Mouse (Mus musculus): Measurements from ENCODE around the gene Whamm. TPM values are rescaled to one million over a fixed set of nuclear protein-coding genes. Genes with fewer than 3 reads are reported as not detected.

Gene Whamm
- 1 to 10 TPM; 7.5 to 9.0 TPM for total RNA-seq (2021)
- long read RNA-seq, experiment 1, transcript Whamm-201 (10 exons, 3,069 nt) = major isoform, 5 of 11 reads
- long read RNA-seq, experiment 1, partial matches to known transcripts = 0 of 11 reads
- long read RNA-seq, experiment 1, other reads (novel, unspliced or antisense) = 6 of 11 reads
- long read RNA-seq, experiment 2, transcript Whamm-201 (10 exons, 3,069 nt) = major isoform, 9 of 21 reads
- long read RNA-seq, experiment 2, partial matches to known transcripts = 0 of 21 reads
- long read RNA-seq, experiment 2, other reads (novel, unspliced or antisense) = 12 of 21 reads

DNA sequence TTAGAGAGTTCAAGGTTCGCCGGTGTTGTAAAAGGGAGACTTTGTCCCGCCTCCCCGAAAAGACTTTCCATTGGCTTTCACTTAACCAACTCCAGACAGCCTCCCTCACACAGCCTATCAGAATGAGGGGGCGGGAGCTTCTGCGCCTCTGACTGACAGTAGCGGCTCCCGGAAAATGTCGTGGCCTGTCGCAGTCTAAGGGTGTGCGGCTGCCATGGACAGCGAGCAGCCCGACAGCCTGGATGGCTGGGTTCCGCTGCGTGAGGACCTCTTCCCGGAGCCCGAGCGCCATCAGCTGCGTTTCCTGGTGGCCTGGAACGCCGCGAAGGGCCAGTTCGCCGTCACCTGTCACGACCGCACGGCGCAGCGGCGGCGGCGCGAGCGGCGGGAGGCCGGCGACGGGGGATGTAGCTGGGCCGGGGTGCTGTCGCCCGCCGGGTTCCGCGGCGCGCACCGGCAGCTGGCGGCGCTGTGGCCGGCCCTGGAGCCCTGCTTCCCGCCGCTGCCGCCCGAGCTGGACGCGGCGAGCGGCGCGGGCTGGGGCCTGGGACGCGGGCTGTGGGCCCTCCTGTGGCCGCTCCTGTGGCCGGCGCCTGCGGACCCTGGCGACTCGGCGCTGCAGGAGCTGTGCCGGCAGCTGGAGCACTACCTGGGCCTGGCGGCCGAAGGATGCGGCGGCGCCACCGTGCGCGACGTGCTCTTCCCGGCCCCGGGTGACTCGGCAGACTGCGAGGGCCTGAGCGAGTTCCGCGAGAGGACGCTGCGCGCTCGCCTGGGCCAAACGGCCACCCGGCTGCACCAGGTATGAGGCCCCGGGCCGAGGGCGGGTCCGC, at the start of gene Whamm:
Whamm (plus strand) TSS at position 159 of the 833 bp plus-strand sequence.
- peak; percentile 69 to 88 for DNase-seq (ENCODE audit: low spot score in 2 of 2)

DNA sequence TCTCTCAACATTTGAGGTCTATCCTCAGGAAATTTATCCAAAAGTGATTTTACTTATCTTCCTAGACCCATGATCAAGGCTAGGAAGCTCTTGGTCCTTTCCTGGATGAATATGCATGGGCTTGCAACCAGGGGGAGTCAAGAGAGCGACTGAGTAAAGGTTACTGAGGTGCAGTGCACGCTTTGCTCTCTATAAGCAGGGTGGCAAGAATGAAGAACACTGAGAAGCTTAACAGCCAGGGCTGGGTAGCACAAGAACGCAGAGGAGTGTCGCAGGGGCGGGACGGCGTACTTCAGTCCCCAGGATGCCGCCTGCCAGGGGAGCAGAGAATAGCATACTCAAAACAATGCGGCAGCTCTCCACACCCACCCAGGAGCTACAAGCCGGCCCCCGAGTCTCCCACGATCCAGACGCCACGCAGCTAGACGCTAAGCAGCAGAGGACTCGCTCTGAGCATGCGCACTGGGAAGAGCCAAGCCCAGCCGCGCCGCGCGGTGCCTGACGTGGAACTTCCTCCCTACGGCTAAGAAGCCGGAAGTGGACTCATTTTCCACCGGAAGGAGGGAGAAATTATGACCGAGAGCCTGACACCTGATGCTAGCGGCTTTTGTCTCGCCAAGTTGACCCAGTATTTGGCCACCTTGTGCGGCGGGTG, 47.9 kb upstream of the Whamm start:
- peak; percentile 73 to 89 for DNase-seq (ENCODE audit: low spot score in 2 of 2)

DNA sequence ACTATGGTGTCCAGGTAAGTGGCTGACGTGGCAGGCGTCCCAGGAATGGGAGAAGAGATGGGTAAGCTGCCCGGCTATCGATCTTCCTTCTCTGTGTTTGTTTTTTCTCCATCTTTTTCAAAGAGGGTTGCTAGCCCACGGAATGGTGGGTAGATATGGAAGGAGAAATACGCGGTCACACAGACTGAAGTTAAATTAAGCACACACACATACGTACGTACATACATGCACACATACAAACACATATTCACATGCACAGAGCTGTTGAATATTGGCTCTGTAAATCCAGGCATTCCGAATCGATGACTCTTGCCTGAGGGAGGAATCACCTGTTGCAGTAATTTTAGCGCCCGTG, 47.4 kb upstream of the Whamm start:
- DNase-seq (ENCODE audit: low spot score in 2 of 2) = no peak

DNA sequence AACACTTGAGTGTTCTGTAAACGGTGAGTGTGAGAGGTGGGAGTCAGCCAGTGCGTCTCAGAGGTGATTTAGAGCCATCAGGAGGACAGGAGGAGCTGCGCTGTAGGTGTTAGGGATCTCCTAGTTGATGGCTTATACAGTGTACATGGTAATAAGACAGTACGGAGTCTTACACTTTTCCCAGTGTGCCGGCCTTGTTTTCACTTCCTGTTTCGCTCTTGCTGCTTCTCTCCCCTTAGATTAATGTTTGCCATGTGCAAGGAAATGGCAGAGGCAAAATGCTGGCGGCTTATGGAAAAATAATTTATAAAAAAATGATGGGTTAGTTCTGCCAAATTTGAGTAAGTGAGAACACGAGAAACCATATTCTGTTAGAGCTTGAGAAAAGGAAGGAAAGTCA, 42.1 kb upstream of the Whamm start:
- no peak for DNase-seq (ENCODE audit: low spot score in 2 of 2)

DNA sequence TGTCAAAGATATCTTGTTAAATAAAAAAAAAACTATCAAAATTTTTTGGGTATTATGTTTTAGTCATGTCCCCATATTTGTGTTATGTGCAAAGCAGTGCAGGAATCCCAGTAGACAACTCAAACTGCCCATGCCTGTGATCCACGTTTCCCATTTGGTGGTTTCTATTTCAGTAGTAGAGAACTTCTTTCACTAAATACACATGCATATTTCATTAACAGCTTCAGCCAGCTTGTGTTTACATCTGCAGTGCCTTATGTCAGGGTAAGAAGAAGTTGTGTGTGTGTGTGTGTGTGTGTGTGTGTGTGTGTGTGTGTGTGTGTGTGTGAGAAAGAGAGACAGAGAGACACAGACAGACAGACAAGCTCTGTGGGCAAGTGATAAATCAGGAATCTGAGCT, 39.6 kb upstream of the Whamm start:
- DNase-seq (ENCODE audit: low spot score in 2 of 2) = no peak

DNA sequence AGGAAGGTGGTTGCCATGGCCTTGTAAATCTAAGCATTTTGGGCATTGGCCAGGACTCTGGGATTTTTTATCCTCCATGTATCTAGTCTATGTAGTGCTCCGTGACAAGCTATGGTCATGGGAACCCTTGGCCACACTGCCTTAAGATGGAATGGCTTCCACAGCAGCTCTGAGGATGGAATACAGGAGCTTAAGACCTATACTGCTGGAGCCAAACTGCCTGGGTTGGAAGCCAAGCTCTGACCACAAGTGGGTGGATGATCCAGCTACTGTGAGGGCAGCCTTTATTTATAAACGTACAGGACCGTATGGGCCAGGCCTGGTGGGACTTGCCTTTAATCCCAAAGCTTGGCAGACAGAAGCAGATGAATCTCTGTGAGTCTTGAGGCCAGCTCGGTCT, 34.6 kb upstream of the Whamm start:
- no peak for DNase-seq (ENCODE audit: low spot score in 2 of 2)

DNA sequence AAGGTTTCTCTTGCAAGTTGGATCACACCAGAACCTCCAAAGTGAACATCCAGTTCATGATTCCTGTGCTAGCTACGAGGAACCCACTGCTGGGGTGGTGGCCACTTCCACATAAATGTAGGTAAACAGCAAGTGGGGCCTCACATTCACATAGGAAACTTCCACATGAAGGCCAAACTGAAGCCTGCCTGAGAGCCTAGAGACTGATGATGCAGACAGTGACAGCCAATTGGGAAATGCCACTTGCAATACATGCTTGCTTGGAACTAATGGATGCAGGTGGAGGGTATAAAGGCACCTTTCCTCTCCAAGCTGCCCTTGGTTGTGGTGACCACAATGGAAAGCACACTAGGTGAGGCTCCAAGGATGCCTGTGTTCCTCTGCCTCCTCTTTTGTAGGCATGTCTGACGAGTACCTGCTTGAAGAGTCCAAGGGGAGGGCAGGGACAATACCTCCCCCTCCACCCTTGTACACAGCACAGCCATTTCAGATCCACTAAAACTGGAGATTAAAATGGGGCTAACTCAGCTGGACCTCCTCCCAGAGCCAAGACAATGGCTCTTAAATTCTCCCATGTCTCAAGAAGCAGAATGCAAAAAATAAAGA, 32.9 kb upstream of the Whamm start:
- DNase-seq (ENCODE audit: low spot score in 2 of 2) = no peak

DNA sequence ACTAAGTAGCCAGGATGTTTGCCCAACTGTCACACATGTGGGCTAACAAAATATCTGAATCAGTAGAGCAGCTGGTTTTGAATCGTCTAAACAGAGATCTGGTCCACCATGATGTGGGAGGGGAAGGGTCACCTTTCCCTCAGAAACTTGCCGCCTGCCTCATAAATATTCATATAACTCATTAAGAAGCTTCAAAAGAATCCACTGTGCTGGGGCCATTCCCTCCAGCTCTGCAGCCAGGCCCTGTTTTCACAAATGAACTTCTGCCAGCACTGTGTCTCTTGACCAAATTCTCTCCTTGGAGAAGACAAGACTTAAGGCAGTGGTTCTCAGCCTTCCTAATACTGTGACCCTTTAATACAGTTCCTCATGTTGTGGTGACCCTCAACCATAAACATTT, 31.5 kb upstream of the Whamm start:
- DNase-seq (ENCODE audit: low spot score in 2 of 2) = no peak

DNA sequence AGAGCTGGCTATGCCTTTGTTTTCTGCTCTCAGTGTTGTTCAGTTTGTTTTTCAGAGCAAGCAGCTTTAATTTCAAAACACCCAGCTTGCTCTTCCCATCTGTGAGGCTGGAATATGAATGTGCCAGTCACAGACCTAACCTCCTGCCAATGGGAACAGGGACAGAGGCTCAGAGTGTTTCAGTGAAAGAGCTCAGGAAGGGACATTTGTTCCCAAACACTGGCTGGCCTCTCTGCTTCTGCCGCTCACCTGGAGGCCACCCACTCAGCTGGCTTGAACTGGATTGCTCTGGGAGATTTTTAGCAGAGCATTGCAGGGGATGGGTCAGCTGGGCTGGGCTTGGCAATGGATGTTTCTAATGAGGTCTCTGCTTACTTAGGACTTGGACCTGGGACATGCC, 30.1 kb upstream of the Whamm start:
- DNase-seq (ENCODE audit: low spot score in 2 of 2) = no peak

DNA sequence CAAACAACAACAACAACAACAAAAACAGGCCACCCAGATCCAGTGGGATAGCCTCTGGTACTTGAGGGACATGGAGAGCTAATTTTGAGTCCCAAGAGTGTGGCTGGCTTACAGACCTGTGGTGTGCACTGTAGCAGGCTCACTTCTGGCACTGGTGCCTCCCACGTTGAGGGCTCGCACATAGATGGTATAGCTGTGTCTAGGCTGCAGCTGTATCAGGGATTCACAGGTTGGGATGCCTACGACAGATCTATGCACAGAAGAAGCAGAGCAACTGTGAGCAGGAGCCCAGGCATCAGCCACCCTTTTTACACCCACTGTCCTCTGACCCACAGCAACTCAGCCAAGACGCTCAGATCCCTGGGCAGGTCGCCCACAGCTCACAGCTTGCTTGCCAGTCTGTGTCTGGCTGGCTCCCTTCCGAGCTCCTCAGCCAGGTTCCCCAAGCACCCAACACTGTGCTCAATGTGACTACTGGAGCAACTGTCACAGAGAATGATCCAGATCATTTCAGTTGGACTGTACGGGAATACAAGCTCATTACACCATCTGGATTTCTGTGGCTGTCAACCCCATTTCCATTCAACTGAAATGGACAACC, 29.0 kb upstream of the Whamm start:
- peak; percentile 32 to 60 for DNase-seq (ENCODE audit: low spot score in 2 of 2)

DNA sequence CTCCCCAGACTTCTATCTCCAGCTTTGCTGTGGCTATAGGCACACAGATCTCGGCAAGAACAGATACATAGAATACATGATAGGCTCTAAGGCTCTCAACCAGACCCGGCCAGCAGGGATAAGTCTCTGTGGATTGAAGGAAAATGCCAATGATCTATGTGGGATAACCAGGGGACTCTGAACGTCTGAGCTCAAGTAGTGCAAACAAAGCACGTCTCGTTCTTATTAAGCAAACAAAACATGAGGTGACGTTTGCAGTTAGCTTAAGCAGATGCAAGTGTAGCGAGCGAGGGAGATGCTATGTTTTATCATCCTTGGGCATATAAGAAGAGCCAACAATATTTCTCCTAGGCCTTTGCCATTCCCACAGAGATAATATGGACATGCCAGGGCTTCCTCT, 28.1 kb upstream of the Whamm start:
- no peak for DNase-seq (ENCODE audit: low spot score in 2 of 2)

DNA sequence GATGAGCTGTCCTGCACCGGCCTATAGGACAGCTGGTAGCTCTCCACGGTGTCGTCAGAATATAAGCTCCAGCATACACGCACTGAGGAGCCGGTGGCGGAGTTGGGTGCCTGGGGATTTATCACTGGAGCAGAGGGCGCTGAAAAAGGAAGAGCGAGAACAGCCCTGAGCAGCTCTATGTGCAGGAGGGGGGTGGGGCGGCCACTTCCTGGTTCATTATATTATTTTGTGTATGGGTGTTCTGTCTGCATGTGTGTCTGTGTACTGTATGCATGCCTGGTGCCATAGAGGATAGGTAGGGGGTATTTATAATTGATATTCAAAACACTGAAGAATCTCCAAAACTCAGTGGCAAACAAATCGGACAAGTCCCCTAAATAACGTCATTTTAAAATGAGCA, 22.2 kb upstream of the Whamm start:
- DNase-seq (ENCODE audit: low spot score in 2 of 2) = no peak

DNA sequence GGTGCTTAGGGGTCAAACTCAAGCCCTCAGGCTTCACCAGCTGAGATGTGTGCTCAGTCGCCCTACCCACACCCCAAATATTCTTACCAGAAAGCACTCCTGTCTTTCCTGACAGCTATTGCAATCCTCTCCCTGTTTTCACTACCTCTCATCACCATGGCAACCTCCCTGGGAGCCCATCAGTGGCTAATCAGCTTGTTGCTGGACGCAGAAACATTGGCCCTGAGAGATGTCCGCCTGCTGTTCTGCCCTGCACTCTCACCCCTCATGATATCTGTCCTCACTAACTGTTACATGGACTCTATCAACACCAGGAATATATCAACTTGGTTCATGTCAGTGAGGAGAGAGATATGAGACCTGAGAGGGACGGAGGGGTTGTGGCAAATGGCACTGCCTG, 17.5 kb upstream of the Whamm start:
- DNase-seq (ENCODE audit: low spot score in 2 of 2) = no peak

DNA sequence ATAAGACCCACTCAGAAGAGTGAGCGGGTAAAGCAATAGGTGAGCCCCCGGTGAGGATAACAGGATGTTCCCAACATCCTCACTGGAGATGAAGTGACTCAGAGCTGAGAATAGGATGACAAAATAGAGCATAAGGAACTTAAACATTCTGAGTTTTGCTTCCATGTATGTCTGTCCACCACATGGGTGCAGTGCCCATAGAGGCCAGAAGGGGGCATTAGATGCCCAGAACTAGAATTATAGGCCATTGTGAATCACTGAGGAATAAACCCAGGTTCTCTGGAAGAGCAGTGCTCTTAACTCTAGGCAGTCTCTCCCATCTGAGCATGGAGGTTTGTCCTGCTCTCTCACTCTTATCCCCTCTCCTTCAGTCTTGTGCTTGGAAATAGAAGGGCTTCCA, 16.7 kb upstream of the Whamm start:
- DNase-seq (ENCODE audit: low spot score in 2 of 2) = no peak

DNA sequence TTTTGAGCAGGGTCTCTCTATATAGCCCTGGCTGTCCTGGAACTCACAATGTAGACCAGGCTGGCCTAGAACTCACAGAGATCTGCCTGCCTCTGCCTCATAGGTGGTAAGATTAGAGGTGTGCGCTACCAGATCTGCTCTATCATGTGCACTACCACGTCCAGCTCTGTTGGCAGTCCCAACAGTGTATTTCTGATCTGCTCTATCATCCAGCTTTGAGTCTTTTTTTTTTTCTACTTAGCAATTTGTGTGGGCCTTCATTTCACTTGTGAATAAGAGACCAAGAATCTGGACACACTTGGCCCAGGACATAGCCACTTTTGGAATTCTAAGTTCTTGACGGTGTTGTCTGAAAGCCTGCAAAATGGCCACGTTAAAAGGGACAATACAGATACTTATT, 14.2 kb upstream of the Whamm start:
- DNase-seq (ENCODE audit: low spot score in 2 of 2) = no peak

DNA sequence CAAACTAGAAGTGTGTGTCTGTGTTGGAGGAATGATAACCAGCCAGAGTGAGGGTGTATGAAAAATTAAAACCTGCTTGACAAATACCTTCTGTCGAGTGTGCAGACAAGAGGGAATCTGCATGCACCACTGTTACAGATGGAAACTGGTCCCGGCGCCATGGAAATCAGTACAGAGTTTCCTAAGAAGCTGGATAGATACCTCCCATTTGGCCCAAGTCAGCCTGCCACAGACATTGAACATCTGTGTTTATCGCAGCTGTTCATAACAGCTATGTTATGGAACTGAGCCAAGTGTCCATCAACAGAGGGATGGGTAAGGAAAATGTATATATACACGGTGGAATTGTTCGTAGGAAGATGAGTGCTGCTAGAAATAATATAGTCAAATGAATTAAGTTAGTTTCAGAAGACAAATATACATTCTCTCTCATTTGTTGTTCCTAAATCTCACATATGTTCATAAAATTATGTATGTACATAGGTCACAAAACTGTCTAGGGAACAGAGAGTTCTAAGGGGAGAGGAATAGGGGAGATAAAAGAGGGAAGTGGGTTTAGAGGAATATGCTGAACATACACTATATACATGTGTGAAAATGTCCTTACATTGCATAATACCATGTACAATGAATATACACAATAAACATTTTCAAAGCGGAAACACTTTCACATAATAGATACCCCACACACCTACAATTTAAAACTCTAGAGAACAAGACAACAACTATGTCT, 13.6 kb upstream of the Whamm start:
- DNase-seq (ENCODE audit: low spot score in 2 of 2) = no peak

DNA sequence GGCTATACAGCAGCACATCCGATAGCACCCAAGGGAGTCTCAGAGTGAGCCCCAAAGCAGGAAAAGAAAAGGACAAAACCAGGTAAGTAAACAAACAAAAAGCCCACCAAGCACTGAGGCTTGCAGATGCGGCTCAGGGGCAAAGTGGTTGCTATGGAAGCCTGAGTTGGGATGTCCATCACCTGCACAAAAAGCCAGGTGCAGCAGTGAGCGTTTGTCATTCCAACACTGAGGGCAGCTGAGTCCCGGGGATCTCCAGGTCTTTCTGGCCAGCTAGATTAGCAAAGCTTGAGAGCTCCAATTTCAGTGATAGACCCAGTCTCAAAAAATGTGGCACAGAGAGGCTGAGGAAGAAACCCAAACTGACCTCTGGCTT, 13.1 kb upstream of the Whamm start:
- DNase-seq (ENCODE audit: low spot score in 2 of 2) = no peak

DNA sequence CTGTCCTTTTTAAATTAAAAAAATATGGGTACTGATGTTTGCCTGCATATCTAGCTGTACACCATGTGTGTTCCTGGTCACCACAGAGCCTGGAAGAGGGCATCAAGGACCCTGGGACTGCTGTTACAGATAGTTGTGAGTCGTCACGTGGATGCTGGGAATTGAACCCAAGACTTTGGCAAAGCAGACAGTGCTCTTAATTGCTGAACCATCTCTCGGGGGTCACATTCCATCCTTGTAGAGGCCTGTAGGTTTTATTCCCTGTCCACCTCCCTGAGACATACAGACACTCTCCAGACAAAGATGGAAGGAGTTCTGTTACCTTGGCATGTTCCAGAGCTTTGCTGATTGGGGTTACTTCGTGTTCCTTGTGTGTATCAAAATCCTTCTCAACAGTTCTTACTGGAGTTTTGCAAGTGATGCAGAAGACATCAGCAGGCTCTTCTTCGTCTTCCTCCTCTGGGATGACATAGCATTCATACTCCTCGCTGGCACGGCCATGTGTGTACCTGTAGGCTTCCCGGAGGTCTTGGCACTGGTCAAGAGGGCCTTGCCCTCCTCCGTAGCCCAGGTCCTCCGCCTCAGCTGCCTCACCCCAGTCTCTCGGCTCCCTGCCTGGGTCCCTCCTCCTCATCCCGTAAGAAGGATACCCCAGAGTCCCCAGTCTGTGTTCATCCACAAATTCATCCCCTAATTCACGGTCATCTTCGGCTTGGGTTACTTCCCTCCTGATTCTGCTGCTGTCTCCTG, 11.7 kb upstream of the Whamm start:
- no peak for DNase-seq (ENCODE audit: low spot score in 2 of 2)

DNA sequence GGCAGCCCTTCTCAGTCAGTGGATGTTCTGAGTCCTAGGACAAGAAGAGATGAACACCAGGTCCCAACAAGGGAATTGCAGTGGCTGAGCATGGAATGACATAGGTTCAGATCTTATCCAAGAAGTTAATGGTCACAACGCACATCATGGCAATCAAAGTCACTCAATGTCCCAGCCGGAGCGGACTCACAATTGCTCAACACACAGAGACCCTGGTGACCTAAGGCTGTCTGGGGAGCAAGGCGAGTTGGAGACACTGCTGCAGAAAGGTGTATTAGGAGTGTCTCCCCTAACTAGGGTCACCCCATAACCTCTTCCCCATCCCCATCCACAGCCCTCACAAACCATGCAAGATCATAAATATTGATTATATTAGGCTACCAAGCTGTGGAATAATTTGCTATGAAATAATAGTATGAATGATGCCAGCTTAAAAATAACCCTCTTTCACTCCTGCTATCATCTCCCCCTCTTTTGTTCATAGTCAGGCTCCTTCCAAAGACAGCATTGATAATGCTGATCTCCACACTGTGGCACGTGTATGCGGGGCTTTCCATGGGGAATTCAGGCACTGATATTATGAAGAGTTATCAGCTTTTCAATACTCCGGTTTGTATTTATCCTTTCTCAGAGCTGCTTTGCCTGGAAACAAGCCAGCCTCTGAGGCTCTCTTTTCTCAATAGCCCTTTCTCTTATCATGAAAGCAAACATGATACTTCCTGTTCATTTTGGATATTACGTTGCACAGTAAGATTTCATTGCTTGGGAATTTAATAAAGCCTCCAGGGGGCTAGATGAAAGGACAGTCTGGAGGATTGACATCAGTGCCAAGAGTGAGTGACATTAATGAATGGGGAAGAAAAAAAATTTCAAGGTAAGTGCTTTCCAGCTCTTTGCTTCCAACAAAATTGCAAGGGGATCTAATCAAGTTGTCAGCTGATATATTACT, 10.7 kb upstream of the Whamm start:
- no peak for DNase-seq (ENCODE audit: low spot score in 2 of 2)

Data from gastrocnemius, postnatal 4 days (tissue).